Mouse (Mus musculus): ENCODE data around the gene Oas1e.

Gene Oas1e

GRCm38 (mm10) chr5:120775287-120775985 is 19.9 kb downstream of the Oas1e start:
- no peak for DNase-seq

GRCm38 (mm10) chr5:120769396-120769795 is 25.9 kb downstream of the Oas1e start:
- no peak for DNase-seq

DNA sequence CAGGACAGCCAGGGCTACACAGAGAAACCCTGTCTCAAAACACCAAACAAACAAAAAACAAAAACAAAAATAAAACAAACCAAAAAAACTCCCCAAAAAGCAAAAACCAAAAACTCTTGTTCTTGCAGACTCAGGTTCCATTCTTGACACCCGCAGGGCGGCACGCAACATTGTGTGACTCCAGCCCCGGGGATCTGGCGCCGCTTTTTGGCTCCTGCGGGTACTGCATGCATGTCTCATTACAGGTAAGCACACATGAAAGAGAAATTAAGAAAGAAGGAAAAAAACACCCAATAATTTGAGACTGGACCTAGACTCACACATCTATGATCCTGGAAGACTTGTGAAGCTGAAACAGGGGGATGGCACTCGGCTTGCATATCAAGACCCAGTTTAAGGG is 30.3 kb downstream of the Oas1e start:
- no peak for DNase-seq

DNA sequence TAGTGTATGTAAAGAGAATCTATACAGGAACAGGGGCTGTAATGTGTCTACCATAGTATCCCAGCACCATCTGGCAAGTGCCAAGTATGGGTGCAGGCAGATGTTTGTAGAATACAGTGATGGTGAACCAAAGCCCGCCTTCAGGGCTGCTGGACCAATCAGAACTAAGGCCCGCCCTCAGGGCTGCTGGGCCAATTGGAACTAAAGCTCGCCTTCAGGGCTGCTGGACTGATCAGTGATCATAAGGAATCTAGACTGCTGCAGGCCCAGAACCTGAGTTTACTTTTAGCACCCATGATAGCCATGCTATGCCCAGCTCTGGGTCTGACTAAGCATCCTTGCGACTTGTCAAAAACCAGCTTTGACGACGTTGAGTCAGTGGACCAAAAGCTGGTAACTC is 33.4 kb downstream of the Oas1e start:
- no peak for DNase-seq

- DNase-seq, result no peak
Measured at GRCm38 (mm10) chr5:120754215-120754614, 41.1 kb downstream of the Oas1e start.

DNA sequence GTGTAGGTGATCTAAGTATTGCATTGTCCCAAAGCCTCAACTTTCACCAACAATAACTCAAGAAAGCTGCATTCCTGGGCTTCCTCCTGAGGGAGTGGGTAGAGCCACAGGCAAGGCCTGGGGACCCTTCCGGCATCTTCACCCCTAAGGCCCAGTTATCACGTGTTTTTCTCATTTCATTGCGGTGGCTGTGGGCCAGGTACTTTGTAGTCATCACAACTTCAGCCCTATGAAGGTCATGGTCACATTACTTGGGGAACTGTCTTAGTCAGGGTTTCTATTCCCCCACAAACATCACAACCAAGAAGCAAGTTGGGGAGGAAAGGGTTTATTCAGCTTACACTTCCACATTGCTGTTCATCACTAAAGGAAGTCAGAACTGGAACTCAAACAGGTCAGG is 42.5 kb downstream of the Oas1e start:
- no peak for DNase-seq

DNA sequence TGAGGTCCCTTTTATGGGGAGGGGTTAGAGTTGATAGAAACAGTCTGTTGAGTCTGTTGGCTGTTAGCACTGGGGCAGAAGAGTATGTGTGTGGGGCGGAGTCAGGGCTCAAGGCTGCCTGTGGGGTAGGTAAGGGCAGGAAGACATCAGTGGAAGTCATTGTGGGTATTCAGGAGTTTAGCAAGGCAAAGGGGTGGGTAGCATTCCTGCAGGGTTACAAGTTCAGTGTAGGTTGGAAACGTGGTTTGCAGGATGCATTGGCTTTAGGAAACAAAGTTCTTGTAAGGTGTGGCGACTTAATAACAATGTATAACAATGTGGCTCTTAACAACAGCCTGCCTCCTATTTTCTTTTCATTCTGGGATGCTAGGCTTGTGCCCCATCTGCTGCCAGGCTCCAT is 44.1 kb downstream of the Oas1e start:
- DNase-seq, result no peak

DNA sequence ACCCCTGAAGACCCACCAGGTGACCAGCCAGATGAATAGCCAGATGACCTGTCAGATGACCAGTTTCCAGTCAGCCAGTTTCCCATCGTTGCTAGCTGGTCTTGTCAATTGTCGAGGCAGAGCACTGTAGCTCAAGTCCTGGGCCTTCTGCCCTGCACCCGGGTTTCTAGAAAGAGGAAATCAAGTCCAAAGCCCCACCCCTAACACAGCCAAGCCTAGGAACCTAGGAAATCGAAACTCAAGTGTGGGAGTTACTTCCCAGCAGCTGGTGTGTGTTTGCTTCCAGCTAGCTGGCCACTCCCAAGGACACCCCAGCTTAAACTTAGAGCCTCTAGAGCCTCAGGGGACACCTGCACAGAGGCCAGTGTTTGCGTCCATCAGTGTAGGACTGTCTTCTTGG is 45.6 kb downstream of the Oas1e start, which contains the start of gene Oas2:
Gene Oas2, minus strand, starts transcription at position 166 of the 400 bp plus-strand sequence.
- no peak for DNase-seq

- peak; percentile 28 to 49 for DNase-seq
Measured at GRCm38 (mm10) chr5:120746451-120746850, 48.9 kb downstream of the Oas1e start.

GRCm38 (mm10) chr5:120742125-120742524 is 53.2 kb downstream of the Oas1e start:
- DNase-seq, result peak in 1 of 2 experiments; percentile 30

Measured in kidney, adult 8-10 months (tissue).